Mouse (Mus musculus): ENCODE measurements around the gene Dnajc11. TPM values are rescaled to one million over a fixed set of nuclear protein-coding genes. Genes with fewer than 3 reads are reported as not detected.

Dnajc11 gene
- polyA plus RNA-seq, 1 experiment from 2014 or later, result 63.8 TPM

DNA sequence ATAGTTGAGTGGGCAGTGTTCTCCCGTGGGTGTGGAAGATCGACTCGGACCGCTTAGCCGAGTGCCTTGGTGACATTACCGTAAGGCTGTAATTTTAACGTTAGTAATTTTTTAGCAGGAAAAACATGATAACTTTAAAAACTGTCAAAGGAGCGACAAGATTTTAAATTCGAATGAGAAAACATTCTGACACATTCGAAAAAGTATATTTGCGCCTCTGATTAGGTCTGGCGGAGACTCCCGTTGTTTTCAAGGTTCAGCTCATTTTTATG, 63.4 kb downstream of the Dnajc11 start:
- peaks cover 5% of the 10 kb centered on the region; the same call in 1 of the 2 replicates for H3K36me3 ChIP-seq (ENCODE audit: control insufficient read depth, insufficient read depth)
- H3K4me2 ChIP-seq (ENCODE audit: low read depth, low read length), result peak overlapping the region; percentile 65
- peak overlapping the region; percentile 91 for H3K27ac ChIP-seq (ENCODE audit: low read length)
- H3K4me3 ChIP-seq (ENCODE audit: low read length), result peak overlapping the region; percentile 95
- H3K9me3 ChIP-seq (replicated peaks; ENCODE audit: control insufficient read depth, low read length), result no peaks in the 10 kb centered on the region
- ATAC-seq (replicated peaks; ENCODE audit: extremely low read depth, insufficient read depth, low FRiP score), result no peak
- 4% methylated on average over 13 of the region's 13 CpGs for WGBS
- peaks cover 18% of the 10 kb centered on the region for H3K4me1 ChIP-seq (ENCODE audit: control insufficient read depth, insufficient read depth, low read length)
- no peaks in the 10 kb centered on the region for H3K27me3 ChIP-seq (ENCODE audit: control insufficient read depth, insufficient read depth, low read length)
- peak overlapping the region; percentile 92 for H3K9ac ChIP-seq (ENCODE audit: low read length)

DNA sequence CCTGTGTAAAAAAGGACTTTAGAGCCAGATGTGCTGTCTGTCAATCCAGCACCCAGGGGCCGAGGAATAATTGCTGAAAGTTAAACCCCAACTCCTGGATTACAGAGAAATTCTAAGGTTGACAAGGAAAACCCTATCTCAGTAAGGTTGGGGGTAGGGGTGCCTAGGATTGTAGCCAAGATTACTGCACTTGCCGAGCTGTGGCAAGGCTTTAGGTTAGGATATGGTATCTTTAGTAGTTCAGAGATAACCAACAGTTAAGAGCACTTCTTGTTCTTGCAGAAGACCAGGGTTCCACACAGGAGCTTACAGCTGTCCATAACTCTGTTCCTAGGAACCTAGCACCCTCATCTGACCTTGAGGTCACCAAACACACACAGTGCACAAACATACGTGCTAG, 64.2 kb downstream of the Dnajc11 start:
- H3K4me1 ChIP-seq (ENCODE audit: control insufficient read depth, insufficient read depth, low read length), result peaks cover 18% of the 10 kb centered on the region
- H3K27me3 ChIP-seq (ENCODE audit: control insufficient read depth, insufficient read depth, low read length), result no peaks in the 10 kb centered on the region
- 56% methylated on average over 3 of the region's 3 CpGs for WGBS
- H3K27ac ChIP-seq (ENCODE audit: low read length), result no peak overlapping the region
- H3K4me2 ChIP-seq (ENCODE audit: low read depth, low read length), result peak overlapping the region; percentile 65
- no peak for ATAC-seq (replicated peaks; ENCODE audit: extremely low read depth, insufficient read depth, low FRiP score)
- H3K4me3 ChIP-seq (ENCODE audit: low read length), result no peak overlapping the region
- H3K9me3 ChIP-seq (replicated peaks; ENCODE audit: control insufficient read depth, low read length), result no peaks in the 10 kb centered on the region
- H3K36me3 ChIP-seq (ENCODE audit: control insufficient read depth, insufficient read depth), result no peaks in the 10 kb centered on the region
- no peak overlapping the region for H3K9ac ChIP-seq (ENCODE audit: low read length)

DNA sequence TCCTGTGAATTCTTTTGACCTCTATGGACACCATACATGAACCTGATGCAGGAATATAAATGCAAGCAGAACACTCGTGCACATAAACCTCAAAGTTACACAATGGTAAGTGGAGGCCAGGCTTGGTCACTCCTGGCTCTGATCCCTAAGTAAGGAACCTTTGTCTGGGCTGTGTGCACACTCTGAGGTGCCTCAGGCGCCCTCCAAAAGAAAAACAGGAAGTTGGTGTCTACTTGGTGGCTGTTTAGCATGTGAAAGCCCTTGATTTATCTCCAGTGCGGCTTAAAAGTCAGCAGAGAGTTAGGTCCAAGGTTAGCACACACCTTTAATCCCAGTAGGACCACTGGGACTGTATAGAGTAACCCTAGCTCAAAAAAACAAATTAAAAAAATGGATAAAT, 66.0 kb downstream of the Dnajc11 start:
- peaks cover 7% of the 10 kb centered on the region for H3K4me1 ChIP-seq (ENCODE audit: control insufficient read depth, insufficient read depth, low read length)
- no peaks in the 10 kb centered on the region for H3K9me3 ChIP-seq (replicated peaks; ENCODE audit: control insufficient read depth, low read length)
- ATAC-seq (replicated peaks; ENCODE audit: extremely low read depth, insufficient read depth, low FRiP score), result no peak
- 51% methylated on average over 3 of the region's 3 CpGs for WGBS
- H3K27me3 ChIP-seq (ENCODE audit: control insufficient read depth, insufficient read depth, low read length), result no peaks in the 10 kb centered on the region
- H3K4me3 ChIP-seq (ENCODE audit: low read length), result no peak overlapping the region
- H3K27ac ChIP-seq (ENCODE audit: low read length), result no peak overlapping the region
- no peak overlapping the region for H3K4me2 ChIP-seq (ENCODE audit: low read depth, low read length)
- H3K36me3 ChIP-seq (ENCODE audit: control insufficient read depth, insufficient read depth), result no peaks in the 10 kb centered on the region
- no peak overlapping the region for H3K9ac ChIP-seq (ENCODE audit: low read length)

GRCm38 (mm10) chr4:152000906-152001305, 67.4 kb downstream of the Dnajc11 start:
- no peaks in the 10 kb centered on the region for H3K9me3 ChIP-seq (replicated peaks; ENCODE audit: control insufficient read depth, low read length)
- H3K4me1 ChIP-seq (ENCODE audit: control insufficient read depth, insufficient read depth, low read length), result peaks cover 7% of the 10 kb centered on the region
- no peaks in the 10 kb centered on the region for H3K27me3 ChIP-seq (ENCODE audit: control insufficient read depth, insufficient read depth, low read length)
- H3K4me3 ChIP-seq (ENCODE audit: low read length), result no peak overlapping the region
- no peak overlapping the region for H3K4me2 ChIP-seq (ENCODE audit: low read depth, low read length)
- H3K27ac ChIP-seq (ENCODE audit: low read length), result no peak overlapping the region
- no peaks in the 10 kb centered on the region for H3K36me3 ChIP-seq (ENCODE audit: control insufficient read depth, insufficient read depth)
- ATAC-seq (replicated peaks; ENCODE audit: extremely low read depth, insufficient read depth, low FRiP score), result no peak
- H3K9ac ChIP-seq (ENCODE audit: low read length), result no peak overlapping the region
- WGBS, result 32% methylated on average over 4 of the region's 4 CpGs

- no peaks in the 10 kb centered on the region for H3K9me3 ChIP-seq (replicated peaks; ENCODE audit: control insufficient read depth, low read length)
- no peak overlapping the region for H3K4me3 ChIP-seq (ENCODE audit: low read length)
- H3K4me2 ChIP-seq (ENCODE audit: low read depth, low read length), result no peak overlapping the region
- H3K36me3 ChIP-seq (ENCODE audit: control insufficient read depth, insufficient read depth), result no peaks in the 10 kb centered on the region
- no peaks in the 10 kb centered on the region for H3K27me3 ChIP-seq (ENCODE audit: control insufficient read depth, insufficient read depth, low read length)
- H3K4me1 ChIP-seq (ENCODE audit: control insufficient read depth, insufficient read depth, low read length), result peaks cover 7% of the 10 kb centered on the region
- H3K9ac ChIP-seq (ENCODE audit: low read length), result no peak overlapping the region
- 66% methylated on average over 4 of the region's 4 CpGs for WGBS
- H3K27ac ChIP-seq (ENCODE audit: low read length), result no peak overlapping the region
- no peak for ATAC-seq (replicated peaks; ENCODE audit: extremely low read depth, insufficient read depth, low FRiP score)
Measured at GRCm38 (mm10) chr4:152001335-152001734, 67.8 kb downstream of the Dnajc11 start.

DNA sequence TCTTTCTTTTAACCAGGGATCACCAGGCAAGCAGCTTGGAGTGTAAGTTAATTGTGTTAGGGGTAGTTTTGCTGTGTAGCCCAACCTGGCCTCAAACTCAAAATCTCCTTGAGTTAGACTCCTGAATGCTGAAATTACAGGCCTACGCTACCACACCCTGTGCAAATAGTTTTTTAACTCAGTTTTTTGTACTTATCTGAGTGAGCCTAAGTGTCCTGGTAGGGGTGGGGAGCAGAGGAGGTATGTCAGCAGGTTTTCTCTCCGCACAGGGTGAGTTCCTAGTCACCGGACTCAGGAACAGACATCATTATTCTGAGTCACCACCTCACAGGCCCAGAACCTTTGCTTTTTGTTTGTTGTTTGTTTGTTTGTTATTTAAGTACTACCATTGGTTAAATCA, 68.6 kb downstream of the Dnajc11 start:
- Histone ChIP-seq H3K27me3 (ENCODE audit: control insufficient read depth, insufficient read depth, low read length) (no peaks in the 10 kb centered on the region), H3K27ac (ENCODE audit: low read length) (no peak overlapping the region), H3K9ac (ENCODE audit: low read length) (no peak overlapping the region), H3K36me3 (ENCODE audit: control insufficient read depth, insufficient read depth) (no peaks in the 10 kb centered on the region), H3K4me2 (ENCODE audit: low read depth, low read length) (no peak overlapping the region), H3K9me3 (replicated peaks; ENCODE audit: control insufficient read depth, low read length) (no peaks in the 10 kb centered on the region), H3K4me3 (ENCODE audit: low read length) (no peak overlapping the region), H3K4me1 (ENCODE audit: control insufficient read depth, insufficient read depth, low read length) (peaks cover 7% of the 10 kb centered on the region)
- ATAC-seq (replicated peaks; ENCODE audit: extremely low read depth, insufficient read depth, low FRiP score), result no peak
- 86% methylated on average over 3 of the region's 3 CpGs for WGBS

DNA sequence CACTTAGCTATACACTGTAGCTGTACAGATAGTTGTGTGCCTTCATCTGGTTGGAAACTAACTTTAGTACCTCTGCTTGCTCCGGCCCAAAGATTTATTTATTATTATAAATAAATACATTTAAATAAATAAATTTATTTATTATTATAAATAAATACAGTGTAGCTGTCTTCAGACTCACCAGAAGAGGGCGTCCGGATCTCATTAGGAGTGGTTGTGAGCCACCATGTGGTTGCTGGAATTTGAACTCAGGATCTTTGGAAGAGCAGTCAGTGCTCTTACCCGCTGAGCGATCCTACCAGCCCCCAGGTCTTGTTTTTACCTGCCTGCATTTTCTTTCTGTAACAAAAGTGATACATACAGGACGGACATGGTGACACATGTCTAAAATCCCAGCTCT, 72.6 kb downstream of the Dnajc11 start:
- H3K27ac ChIP-seq (ENCODE audit: low read length), result no peak overlapping the region
- no peaks in the 10 kb centered on the region for H3K9me3 ChIP-seq (replicated peaks; ENCODE audit: control insufficient read depth, low read length)
- no peak for ATAC-seq (replicated peaks; ENCODE audit: extremely low read depth, insufficient read depth, low FRiP score)
- no peak overlapping the region for H3K4me3 ChIP-seq (ENCODE audit: low read length)
- H3K9ac ChIP-seq (ENCODE audit: low read length), result no peak overlapping the region
- 72% methylated on average over 6 of the region's 6 CpGs for WGBS
- no peaks in the 10 kb centered on the region for H3K27me3 ChIP-seq (ENCODE audit: control insufficient read depth, insufficient read depth, low read length)
- H3K4me2 ChIP-seq (ENCODE audit: low read depth, low read length), result no peak overlapping the region
- no peaks in the 10 kb centered on the region for H3K36me3 ChIP-seq (ENCODE audit: control insufficient read depth, insufficient read depth)
- peaks cover 15% of the 10 kb centered on the region for H3K4me1 ChIP-seq (ENCODE audit: control insufficient read depth, insufficient read depth, low read length)

DNA sequence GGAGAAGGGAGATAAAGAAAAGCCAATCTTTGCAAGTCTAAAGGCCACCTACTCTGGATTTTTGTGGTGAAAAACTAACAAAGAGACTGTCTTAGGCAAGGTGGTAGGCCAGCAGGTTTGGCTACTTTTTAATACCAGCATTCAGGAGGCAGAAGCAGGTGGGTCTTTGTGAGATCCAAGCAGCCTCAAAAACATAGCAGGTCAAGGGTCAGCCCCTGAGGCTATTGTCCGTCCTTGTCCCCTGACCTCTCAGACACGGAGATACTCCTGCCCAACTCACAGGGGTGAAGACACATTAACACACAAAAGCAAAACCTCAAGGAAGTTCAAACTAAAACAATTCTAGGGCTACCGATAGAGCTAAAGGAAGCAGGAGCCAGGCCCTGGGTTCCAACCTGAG, 73.3 kb downstream of the Dnajc11 start:
- peak overlapping the region; percentile 26 for H3K9ac ChIP-seq (ENCODE audit: low read length)

DNA sequence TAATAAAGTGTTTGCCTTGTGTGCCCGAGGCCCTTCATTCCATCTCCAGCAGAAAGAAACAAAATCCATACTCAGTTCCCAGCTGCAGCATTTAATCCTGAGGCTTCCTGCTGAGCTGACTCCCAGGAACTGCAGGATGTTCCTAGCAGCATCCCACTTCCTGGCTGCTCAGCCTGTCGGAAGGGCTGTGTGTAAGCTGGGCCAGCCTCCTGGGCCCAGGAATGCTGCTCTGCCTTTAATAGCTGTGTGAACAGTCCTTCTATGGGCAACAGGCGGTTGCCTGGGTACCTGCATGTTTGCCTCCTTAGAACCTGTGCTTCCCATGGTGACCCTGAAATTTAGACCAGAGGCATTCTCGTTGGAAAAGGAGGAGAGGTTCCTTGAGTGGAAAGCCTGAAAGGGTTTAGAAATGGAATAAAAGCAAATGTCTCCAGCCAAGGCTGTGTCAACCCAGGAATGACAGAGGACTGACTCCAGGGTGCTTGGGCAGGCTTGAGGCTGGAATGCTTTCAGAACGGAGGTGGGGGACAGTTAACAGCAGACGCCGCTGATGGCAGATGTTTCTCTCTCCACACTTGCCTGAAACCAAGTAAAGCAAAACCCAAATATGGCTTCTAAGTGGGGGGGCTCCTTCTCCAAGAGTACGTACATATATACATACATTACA, 74.1 kb downstream of the Dnajc11 start:
- ATAC-seq (replicated peaks; ENCODE audit: extremely low read depth, insufficient read depth, low FRiP score), result no peak; the same call in 1 of the 2 replicates
- H3K27ac ChIP-seq (ENCODE audit: low read length), result peak overlapping the region; percentile 93
- no peaks in the 10 kb centered on the region for H3K27me3 ChIP-seq (ENCODE audit: control insufficient read depth, insufficient read depth, low read length)
- H3K4me3 ChIP-seq (ENCODE audit: low read length), result peak overlapping the region; percentile 80
- H3K4me1 ChIP-seq (ENCODE audit: control insufficient read depth, insufficient read depth, low read length), result peaks cover 29% of the 10 kb centered on the region
- no peaks in the 10 kb centered on the region for H3K36me3 ChIP-seq (ENCODE audit: control insufficient read depth, insufficient read depth)
- H3K9ac ChIP-seq (ENCODE audit: low read length), result peak overlapping the region; percentile 88
- H3K4me2 ChIP-seq (ENCODE audit: low read depth, low read length), result peak overlapping the region; percentile 96
- H3K9me3 ChIP-seq (replicated peaks; ENCODE audit: control insufficient read depth, low read length), result no peaks in the 10 kb centered on the region
- 9% methylated on average over 8 of the region's 8 CpGs for WGBS

More for the DNA sequence above, 73.3 kb downstream of the Dnajc11 start:
- Histone ChIP-seq H3K27ac (ENCODE audit: low read length) (peak overlapping the region; percentile 93), H3K36me3 (ENCODE audit: control insufficient read depth, insufficient read depth) (no peaks in the 10 kb centered on the region), H3K27me3 (ENCODE audit: control insufficient read depth, insufficient read depth, low read length) (no peaks in the 10 kb centered on the region), H3K9me3 (replicated peaks; ENCODE audit: control insufficient read depth, low read length) (no peaks in the 10 kb centered on the region), H3K4me3 (ENCODE audit: low read length) (no peak overlapping the region), H3K4me2 (ENCODE audit: low read depth, low read length) (no peak overlapping the region), H3K4me1 (ENCODE audit: control insufficient read depth, insufficient read depth, low read length) (peaks cover 22% of the 10 kb centered on the region)
- 49% methylated on average over 3 of the region's 3 CpGs for WGBS
- ATAC-seq (replicated peaks; ENCODE audit: extremely low read depth, insufficient read depth, low FRiP score), result no peak

Measured in heart, embryonic 16.5 days (tissue).